Mouse (Mus musculus) G1E-ER4 (cell line): ENCODE data around the gene Slc35e3. TPM values are rescaled to one million over a fixed set of nuclear protein-coding genes. Genes with fewer than 3 reads are reported as not detected.

Source experiments
- GATA1 ChIP-seq: IDR thresholded peaks from one replicate; pipeline ENCODE4 v1.8.0; 2012; ENCODE audit warnings: low read length, inconsistent platforms
- polyA plus RNA-seq: library from polyadenylated mRNA; stranded (reverse); fragments of >175 nt; gene quantifications from 2 replicates; pipeline ENCODE4 v1.2.3, GENCODE M21; 2012

The Slc35e3 gene
- 0.80 and 0.95 TPM in 2 replicates for polyA plus RNA-seq

DNA sequence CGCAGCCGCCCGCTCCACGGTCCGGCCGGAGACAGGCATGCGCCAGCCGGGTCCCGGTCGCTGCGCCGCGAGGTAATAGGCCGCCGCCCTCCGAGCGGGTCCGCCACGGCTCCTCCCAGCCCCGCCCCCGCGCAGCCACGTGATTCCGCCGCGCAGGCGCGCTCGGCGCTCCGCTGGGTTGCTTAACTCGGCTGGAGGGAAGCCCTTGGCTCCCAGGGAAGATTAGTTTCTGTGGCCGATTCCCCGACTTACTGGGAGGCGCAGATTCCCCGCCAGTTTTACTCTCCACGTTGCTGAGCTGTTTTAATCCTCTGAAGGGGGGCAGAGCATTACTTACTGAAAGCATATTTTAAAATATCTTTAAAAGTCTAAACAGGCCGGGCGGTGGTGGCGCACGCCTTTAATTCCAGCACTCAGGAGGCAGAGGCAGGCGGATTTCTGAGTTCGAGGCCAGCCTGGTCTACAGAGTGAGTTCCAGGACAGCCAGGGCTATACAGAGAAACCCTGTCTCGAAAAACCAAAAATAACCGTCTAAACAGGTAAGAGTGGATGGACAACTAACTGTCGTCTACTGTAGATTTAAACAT is at the start of gene Slc35e3:
Slc35e3 (minus strand) TSS at position 69 of the 587 bp plus-strand sequence.
- no peak for TF ChIP-seq GATA1

DNA sequence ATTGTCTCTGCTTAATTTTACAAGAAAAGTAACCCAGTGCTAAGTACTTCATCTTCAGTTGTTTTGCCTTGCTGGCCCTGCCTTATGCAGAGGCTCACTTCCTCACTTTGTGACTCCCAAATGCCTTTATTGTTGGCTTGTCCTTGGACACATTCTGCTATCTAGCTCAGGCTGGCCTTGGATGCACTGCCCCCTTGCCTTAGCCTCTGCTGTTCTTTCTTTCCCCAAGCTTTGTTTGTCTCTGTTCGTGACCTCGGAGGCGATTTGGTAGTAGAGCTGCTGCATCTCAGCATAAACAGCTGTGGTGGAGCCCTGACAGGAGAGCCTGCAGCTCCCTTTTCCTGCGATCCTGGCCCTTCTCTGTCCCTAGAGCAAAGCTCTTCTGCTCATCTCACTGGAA is 49.0 kb upstream of the Slc35e3 start:
- no peak for TF ChIP-seq GATA1

DNA sequence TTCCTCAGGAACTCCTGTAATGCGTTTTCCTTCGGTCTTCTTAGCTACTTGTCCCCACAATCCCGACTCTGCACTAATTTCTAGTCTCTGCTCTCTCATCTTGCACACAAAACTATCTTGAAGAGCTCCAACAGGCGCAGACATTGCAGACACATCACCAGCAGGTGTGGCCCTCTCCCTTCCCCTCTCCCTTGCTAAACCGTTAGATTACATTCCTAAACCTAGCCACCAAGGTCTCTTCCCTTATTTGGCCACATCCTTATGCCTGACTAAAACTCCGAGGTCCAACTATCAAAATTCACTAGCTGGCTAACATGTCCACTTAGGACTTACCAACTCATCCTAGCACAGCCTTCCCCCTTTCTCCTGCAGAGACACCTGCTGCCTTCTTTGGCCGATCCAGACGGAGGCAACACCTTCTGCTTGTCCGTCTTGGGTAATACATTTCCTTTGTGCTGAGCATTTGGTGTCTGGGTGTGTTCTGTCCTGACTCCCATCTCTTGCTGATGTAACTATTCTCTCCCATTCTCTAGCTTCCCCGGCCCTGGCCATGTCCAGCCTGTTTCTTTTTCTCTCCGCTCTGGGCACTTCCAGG is 47.4 kb upstream of the Slc35e3 start:
- TF ChIP-seq GATA1, result no peak

DNA sequence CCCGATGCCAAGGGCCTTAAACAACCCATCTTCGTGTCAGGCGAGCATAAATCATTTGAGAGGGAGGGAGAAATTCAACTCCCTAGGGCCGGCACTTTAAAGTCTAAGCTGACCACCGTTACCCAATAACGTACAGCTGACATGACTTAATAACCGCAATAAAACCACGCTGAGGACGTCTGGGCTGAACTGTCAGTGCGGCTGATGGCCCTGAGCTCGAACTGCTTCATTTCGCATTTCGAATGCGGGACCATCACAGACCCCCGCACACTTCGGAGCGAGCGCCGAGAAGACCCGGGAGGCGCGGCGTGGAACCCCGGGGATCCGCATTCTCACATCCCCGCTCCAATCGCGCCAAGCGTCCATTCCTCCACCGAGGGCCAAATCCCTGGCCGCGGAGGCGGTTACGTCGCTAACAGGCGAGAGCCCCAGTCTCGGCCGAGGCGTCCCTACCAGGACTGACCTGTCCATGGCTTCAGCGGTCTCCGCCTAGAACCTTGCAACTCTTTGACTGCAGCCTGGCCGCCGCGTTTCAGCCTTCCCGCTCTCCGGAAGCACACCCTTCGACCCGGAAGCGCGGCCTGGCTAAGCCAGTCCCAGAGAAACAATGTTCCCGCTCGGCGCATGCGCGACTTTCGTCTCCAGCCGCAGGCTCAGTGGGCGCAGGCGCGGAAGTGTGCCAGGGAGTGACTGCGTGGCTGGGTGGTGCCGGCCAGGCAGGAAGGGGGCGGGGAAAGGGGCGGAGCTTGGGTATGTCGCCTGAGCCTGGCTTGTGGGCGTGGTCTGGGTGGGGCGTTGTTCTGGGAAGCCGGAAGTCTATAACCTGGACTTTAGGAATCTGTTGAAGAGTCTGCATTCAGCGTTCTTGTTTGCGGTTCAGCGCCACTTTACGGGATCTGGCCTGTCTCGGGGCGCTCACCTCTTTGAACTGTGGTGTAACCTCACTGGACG is 46.3 kb upstream of the Slc35e3 start, which contains the start of gene Nup107:
Nup107 (minus strand) TSS at position 565 of the 951 bp plus-strand sequence.
- TF ChIP-seq GATA1, result no peak

DNA sequence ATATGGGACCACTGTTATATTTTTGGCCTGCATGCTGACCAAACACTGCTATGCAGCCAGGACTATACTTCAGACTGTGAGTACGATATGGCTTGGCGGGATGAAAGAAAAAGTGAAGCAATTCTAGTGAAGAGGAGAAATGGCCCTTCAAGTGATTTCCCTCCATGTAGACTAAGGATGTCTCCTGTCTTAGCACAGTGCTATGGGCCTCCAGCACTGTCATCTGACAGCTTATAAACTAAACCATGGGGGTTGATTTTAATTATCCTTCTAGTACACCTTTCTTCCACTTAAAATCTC is 45.0 kb upstream of the Slc35e3 start:
- no peak for TF ChIP-seq GATA1

DNA sequence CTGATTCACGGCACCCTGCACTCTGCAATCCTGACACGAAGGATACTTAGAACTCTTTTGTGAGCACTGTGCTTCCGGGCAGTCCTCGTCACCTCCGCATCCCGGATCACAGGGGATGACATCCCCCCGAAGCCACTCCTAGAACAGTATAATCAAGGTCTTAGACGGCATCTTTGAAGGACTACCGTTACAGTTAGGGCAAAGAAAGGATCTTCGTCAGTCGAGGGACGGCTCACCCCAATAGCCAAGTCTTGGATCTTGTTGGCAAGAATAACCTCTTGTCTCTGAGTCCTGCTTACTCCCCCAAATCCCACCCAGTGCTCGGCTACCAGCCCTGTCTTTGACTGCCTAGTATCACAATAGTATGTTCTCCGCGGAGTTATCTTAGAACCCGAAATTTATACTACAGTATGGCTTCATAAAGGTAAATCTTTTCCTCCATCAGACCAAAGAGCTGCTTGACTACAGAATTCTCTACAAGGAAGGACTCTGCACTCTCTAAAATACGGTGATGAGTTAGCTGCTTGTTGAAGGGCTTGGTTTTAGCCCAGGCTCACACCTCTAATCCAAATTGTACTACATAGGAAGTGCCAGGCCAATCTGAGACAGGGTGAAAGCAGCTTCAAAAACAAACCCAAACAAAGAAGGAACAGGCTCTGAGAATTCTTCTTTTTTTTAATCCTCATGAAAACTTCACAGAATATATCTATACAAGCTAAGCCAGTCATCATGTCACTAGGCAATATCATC is 44.4 kb upstream of the Slc35e3 start:
- TF ChIP-seq GATA1, result no peak

DNA sequence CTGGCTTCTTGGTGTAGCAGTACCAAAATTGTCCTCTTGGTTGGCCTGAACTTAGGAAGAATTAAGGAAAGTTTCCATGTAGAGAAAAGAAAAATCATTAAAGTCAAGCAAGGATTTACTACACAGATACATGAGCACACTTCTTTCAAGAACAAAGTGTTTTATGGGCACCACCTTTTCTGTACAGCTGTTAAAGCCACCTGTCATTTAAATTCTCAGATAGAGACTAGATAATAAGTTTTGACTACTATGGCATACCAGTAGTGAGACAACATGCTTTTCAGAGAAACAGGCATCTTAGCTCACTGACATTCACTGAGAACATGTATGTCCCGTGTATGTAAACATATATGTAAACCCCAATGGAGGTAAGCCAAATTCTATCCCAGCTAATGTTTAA is 43.8 kb upstream of the Slc35e3 start:
- TF ChIP-seq GATA1, result no peak

DNA sequence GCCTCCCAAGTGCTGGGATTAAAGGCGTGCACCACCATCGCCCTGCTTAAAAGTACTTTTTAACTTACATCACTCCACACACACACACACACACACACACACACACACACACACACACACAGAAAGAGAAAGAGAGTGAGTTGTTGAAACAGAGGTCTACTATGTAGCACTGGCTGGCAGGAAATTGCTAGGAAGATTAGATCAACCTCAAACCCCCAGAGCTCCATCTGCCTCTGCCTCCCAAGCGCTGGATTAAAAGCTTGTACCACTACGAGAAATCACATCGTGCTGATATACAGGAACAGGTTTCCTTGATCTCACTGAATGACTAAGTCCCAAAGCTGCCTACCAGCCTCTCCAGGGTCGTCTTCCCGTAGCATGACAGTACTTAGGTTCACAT is 38.5 kb upstream of the Slc35e3 start:
- TF ChIP-seq GATA1, result no peak

DNA sequence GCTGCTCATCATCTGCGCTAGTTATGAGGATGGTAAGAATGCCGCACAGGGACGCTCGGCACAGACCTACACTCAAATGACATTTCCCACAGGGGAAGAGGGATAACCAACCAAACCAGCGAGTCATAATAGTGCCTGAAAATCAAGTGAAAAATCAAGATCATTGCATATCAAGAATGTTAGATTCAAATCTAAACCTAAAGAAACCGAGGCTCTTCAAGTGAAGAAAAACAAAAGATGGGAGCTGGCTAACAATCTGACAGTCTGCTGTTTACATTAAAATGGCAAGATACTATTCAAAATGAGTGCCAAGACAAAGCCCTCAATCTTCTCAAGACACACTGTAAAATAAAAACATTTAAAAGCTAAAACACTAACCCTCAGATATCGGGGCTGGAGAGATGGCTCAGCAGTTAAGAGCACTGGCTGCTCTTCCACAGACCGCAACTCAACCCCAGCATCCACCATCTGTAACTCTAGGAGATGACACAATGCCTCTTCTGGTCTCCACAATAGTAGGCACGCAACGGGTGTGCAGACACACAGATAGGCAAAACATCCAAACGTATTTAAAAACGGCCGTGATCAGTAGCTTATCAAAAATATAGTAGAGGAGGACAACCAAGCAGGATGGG is 37.7 kb upstream of the Slc35e3 start:
- TF ChIP-seq GATA1, result no peak

DNA sequence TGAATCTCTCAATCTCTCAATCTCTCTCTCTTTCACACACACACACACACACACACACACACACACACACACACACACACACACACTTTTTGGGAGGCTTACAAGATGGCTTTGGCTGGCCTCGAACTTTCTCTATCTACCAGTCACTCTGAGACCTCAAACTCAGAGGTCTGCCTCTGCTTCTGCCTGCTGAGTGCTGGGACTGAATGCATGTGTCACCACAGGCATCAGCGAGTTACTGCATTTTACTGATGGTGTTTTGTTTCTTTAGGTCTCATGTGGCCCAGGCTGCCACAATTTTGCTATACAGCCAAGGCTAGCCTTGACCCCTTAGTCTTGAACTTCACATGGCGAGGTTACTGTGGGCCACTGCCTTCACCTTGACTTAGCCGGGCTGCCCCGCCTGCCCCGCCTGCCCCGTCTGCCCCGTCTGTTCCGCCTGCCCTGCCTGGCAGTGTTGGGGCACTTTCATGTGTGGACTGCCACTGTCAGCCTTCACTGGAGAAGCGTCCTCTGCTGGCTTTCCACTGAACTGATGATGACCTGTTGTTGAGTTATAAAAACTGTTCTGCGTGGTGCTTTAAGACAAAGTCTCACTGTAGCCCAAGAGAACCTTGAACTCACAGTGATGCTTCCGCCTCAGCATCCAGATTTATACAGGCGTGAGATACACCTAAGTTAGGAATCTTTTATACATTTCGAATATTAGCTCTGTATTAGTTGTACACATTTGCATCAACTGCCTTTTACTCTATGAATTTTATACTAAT is 36.5 kb upstream of the Slc35e3 start:
- TF ChIP-seq GATA1, result no peak

DNA sequence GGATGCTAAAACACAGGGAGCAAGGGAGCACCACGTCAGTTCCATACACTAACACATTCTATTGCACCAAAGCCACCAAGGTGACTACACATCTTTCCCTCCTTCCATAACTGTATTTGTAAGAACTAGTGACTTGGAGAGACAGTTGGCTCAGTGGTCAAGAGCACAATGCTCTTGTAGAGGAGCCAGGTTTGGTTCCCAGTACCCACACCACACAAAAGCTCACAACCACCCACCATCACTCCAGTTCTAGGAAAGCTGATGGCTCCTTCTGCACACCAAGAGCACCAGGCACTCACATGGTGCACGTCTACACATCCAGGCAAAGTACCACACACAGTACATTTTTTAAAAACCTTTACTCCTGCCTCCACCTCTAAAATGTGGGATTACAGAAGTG is 35.9 kb upstream of the Slc35e3 start:
- TF ChIP-seq GATA1, result no peak

DNA sequence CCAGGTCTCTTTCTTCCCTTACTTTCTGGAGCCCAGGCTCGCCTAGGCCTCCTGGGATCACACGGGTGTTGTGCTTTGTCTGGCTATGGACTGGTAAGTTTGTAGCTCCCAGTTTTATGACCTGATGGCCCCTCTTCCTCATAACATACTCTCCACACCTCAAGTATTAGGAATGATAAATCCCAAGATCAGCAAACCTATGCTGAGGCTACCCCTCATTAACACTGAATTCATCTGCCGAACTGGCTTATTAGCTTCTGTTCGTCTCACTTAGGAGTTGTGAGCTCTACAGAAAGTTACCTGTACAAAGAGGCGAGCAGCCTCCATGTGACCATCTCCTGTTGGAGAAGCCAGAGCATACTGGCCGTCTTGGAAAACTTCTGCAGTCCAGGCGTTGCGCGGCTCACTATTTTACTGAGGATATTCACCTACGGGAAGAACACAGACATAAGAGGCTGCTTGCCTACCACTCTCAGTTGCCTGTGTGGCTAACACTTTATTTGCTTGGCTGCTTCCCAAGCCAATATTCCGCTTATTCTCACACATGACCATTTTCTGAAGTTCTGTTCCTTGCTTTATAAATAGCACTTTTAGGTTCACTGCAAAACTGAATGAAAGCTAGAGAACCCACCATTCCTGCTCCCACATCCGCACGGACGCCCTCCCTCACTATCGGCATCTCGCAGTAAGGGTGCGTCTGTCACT is 35.0 kb upstream of the Slc35e3 start:
- no peak for TF ChIP-seq GATA1

DNA sequence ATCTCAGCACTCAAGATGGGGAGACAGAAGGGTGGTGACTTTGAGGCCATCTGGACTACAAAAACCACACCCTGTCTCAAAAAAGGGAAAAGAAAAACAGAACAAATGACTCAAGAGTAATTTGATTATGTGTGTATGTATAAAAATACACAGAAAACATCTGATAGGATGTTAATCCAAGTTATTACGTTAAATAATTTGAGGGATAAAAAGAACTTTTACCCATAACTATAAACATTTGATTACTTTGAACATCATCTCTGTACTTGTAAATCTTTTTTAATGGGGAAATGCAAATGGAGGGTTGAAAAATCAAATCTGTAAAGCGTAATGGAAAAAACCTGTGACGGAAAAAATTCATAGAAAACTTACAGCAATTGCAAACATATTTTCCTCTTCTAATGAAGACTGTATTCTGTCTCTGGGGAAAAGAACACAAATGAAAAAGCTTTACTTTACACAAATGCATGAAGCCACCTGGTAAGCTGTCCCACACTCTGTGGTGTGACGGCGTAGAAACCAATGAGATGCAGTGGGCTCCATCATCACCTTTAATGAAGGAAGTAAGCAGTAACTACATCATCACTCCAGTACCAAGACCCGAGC is 34.2 kb upstream of the Slc35e3 start:
- TF ChIP-seq GATA1, result no peak
